Mouse (Mus musculus): ENCODE data around the gene Dscam. TPM values are rescaled to one million over a fixed set of nuclear protein-coding genes. Genes with fewer than 3 reads are reported as not detected.

Gene Dscam
- total RNA-seq, 2 experiments from 2014 or later, result 0.07 TPM; not detected in 1

GRCm38 (mm10) chr16:96558341-96558740, 612.2 kb downstream of the Dscam start:
- no peak for DNase-seq

GRCm38 (mm10) chr16:96556621-96557020, 613.9 kb downstream of the Dscam start:
- DNase-seq, result no peak

GRCm38 (mm10) chr16:96555412-96555811, 615.1 kb downstream of the Dscam start:
- no peak for DNase-seq

- no peak for DNase-seq
These were observed 617.9 kb downstream of the Dscam start for GRCm38 (mm10) chr16:96552680-96553079.

- DNase-seq, result no peak
These were observed 629.5 kb downstream of the Dscam start for GRCm38 (mm10) chr16:96541056-96541455.

Other genes starting within 250 kb of the Dscam start
- gene Bace2, start 186.0 kb upstream of the Dscam start, total RNA-seq (2021), result 10 to 100 TPM; 13.2 to 17.0 TPM